Mouse (Mus musculus): ENCODE measurements around the gene Gm13090.

GRCm38 (mm10) chr4:151095207-151095606, 5.8 kb downstream of the Gm13090 start:
- TF ChIP-seq CTCF (IDR thresholded peaks at IDR 0.05; ENCODE audit: low read depth, low read length) (no peak), GATA1 (IDR thresholded peaks at IDR 0.05; ENCODE audit: borderline replicate concordance, low read length) (no peak), POLR2AphosphoS5 (IDR thresholded peaks at IDR 0.05; ENCODE audit: insufficient replicate concordance, low read depth, low read length) (no peak)

Measured in G1E (cell line).